Mouse (Mus musculus) lung, postnatal 25 days (tissue): Measurements from ENCODE around the gene Olfr235.
"Not testable (repeated sequence)": the region's sequence is repeated elsewhere in the genome, so short reads cannot be mapped to it uniquely, and the experiment has no call there.

Source experiments
- DNase-seq: peaks from one replicate; pipeline ENCODE4 v3.0.0; 2022; ENCODE audit warnings: low spot score

Olfr235 gene

DNA sequence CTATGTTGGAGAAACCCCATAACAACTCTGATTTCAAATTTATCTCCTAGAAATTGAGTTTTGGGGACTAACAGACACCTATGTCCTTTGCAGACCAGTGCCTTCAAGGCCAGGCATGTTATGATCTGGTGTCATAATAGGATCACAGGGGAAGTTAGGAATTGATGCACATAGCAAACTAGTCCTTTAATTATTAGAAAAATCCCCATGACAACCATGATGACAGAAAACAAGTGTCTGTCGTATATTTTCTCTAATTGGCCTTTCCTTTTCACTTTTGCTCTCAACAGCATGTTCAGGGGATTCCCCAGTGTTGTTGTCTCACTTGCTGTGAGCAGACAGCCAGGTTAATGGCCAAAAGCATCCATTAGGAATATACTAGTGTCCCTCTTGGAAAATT, at the start of gene Olfr235:
TSS of gene Olfr235 (plus strand) at position 301 of the 400 bp plus-strand sequence.
- DNase-seq: no peak

DNA sequence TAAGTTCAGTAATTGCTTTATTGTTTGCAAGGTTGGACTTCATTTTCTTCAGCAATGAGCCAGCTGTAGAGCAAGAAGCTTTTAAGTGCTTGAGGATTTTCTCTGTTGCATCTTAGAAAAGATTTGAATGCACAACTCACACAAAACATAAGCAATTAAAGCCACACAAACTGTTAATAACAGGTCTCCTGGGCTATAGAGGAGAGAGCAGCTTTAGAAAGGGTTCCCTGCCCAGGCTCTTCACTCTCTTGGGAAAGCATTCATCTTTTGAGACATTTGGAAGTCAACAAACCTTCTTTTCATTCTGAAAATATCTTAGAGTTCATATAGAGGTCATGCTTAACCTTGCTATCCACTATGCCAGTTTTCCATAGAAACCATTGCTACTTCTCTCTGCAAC, 28.3 kb upstream of the Olfr235 start, which contains the start of gene Olfr1432:
TSS of gene Olfr1432 (minus strand) at position 101 of the 400 bp plus-strand sequence.
- not testable (repeated sequence) for DNase-seq

DNA sequence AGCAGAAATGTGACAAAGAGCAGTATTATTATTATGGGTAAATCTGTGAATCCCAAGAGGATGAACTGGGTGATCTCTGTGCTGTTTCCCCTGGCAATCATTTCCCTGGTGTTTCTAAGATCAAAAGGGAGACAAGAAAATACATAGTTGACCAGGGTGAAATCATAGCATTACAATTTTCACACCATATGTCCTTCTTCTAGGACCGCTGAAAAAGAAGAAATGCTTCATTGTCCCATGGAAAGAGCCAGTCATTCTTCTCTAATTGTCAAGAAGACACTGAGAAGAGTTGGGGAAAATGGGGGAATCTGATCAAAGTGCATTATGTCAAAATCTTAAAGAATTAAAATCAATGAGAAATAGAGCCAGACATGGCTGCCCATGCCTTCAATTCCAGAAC, 19.3 kb upstream of the Olfr235 start, which contains the start of gene Olfr262:
TSS of gene Olfr262 (minus strand) at position 101 of the 400 bp plus-strand sequence.
- no peak for DNase-seq

DNA sequence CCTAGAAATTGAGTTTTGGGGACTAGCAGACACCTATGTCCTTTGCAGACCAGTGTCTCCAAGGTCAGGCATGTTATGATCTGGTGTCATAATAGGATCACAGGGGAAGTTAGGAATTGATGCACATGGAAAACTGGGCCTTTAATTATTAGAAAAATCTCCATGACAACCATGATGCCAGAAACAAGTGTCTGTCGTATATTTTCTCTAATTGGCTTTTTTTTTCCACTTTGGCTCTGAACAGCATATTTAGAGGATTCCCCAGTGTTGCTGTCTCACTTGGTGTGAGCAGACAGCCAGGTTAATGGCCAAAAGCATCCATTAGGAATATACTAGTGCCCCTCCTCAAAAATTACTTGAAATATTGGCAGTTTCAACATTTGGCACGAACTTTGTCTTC, 18.7 kb downstream of the Olfr235 start, which contains the start of gene Olfr1434:
TSS of gene Olfr1434 (plus strand) at position 301 of the 400 bp plus-strand sequence.
- no peak for DNase-seq

DNA sequence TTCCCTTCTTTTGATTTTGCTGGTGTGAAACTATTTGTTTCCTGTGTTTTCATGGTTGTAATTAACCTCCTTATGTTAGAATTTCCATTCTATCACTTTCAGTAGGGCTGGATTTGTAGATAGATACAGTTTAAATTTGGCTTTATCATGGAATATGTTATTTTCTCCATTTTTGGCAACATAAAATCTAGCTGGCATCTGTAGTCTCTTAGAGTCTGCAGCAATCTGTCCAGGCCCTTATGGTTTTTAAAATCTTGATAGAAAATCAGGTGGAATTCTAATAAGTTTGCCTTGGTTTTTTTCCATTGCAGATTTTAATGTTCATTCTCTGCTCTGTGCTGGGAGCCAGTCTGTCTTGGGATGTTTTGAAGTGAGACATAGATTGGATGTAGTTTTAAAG, 32.1 kb downstream of the Olfr235 start:
- DNase-seq: no peak

DNA sequence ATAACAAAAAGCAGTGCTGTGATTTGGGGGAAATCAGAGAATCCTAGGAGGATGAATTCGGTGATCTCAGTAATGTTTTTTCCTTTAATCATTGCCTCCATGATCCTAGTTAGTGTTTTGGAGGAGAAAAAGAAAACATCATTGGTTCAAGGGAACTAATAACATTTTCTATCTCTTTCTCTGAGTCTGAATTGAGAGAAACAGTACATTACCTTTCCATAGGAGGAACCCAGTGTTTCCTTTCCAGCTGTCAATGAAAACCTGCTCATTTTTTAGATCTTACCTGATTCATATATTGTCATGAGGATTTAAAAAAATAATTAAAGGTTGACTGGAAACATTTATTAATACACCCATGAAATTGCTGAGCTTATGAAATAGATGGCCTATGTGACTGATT, 38.2 kb downstream of the Olfr235 start, which contains the start of gene Olfr1436:
TSS of gene Olfr1436 (minus strand) at position 101 of the 400 bp plus-strand sequence.
- not testable (repeated sequence) for DNase-seq
